Mouse (Mus musculus) thymus, postnatal 14 days (tissue): ENCODE results near the gene Abcb9.

ENCODE experiments used
- DNase-seq: peaks from one replicate; pipeline ENCODE4 v3.0.0; 2021

Gene Abcb9

GRCm38 (mm10) chr5:124093120-124093794 lies 2.3 kb downstream of the Abcb9 start:
- DNase-seq: no peak

- DNase-seq: no peak
Observed at GRCm38 (mm10) chr5:124091951-124092406, 3.6 kb downstream of the Abcb9 start.

DNA sequence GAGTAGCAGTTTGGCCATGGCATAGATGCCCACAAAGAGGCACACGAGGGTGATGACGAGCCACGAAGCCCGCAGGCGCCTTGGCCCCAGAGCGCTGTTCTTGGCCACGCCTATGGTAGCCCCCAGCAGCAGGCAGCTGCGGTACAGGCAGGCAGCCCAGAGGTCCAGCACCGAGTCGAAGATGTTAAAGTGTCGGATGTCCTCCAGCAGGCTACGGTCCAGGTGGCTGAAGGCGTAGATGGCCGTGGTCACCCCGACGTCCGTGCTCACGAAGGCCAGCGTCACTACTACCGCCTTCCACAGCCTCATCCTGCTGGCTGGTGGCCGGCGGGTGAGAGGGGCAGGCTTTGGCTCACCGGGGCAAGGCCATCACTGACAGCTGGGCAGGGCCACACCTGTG lies 5.7 kb downstream of the Abcb9 start:
- no peak for DNase-seq

DNA sequence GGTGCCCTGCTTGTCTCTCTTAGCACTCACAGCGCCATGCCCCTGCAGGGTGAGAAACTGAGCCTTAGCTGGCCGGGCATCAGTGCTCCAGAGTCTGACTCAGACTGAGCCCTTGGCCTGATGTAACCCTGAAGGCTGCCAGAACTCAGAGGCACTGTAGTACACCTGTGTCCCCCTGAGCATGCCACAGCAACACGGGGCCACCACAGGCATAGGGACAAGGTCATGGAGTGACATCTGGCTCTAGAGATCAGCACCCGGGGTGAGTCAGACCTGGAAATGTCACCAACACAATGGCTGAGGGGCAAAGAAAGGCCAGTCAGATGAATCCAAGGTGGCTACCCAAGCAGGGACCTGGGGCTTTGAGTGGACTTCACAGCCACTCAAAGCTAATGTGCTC lies 8.7 kb downstream of the Abcb9 start:
- no peak for DNase-seq

GRCm38 (mm10) chr5:124085513-124085912 lies 10.1 kb downstream of the Abcb9 start:
- no peak for DNase-seq

GRCm38 (mm10) chr5:124084588-124085173 lies 10.9 kb downstream of the Abcb9 start:
- DNase-seq: peak; percentile 90

DNA sequence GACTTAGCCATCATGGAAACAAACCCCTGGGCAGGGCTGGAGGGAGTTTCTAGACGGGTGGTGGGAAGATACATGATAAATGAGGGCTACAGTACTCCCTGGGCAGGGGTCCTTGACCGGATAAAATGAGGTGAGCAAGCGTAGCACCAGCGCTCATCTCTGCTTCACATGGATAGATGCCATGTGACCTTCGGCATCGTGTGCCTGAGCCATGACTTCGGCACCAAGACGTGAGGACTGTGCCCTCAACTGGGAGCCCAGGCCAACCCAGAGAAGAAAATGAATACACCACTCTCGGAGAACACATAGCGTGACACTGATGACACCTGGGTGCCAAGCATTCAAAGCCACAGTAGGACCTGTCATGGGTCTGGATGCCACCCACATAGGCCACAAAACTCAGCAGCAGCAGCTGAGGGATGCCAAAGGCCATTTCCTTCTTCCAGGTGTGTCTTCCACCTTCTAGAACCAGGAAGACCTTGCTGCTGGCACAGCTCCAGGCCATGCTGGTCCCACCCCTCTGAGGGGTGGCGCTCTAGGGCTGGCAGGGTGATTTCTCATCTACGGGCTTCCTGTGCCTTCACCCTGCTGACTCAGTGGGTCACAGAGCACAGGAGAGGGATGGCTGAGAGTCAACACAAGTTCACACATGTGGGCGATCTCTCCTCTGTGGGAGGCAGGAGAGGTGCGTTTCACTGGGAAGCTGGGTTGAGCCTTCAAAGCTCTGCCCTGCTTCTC lies 11.6 kb downstream of the Abcb9 start:
- peak; percentile 65 for DNase-seq

DNA sequence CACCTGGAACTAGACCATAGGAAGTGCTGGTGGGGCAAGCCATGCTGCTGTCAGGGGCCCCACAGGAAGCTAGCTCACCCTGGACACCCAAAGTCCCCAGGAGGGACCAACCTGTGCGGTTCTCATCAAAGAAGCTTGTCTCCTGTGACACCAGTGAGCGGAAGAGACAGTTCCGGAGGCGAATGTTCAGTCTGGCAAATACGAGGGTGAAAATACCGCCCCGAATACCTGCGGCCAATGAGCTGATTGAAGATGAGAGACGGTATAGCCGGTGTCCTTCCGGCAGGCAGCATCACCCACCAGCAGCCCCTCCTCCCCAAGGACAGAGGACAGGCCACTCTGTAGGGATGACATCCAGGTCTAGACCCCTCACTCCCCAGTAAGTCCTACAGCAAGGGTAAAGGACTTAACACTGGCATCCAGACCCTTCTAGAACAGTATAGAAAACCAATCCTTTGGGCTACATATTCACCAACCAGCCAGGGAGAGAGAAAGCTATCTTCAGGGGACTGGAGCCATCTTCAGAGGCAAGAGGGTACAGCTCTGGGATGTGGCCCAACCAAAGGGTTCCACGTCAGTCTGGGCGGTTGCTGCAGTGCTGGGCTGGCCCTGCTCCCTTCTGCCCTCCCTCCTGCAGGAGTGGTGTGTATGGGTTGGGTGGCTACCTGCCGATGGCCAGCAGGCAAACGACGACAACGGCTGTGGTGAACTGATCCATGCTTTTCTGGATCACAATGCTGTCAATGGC lies 12.5 kb downstream of the Abcb9 start:
- DNase-seq: peak; percentile 30

DNA sequence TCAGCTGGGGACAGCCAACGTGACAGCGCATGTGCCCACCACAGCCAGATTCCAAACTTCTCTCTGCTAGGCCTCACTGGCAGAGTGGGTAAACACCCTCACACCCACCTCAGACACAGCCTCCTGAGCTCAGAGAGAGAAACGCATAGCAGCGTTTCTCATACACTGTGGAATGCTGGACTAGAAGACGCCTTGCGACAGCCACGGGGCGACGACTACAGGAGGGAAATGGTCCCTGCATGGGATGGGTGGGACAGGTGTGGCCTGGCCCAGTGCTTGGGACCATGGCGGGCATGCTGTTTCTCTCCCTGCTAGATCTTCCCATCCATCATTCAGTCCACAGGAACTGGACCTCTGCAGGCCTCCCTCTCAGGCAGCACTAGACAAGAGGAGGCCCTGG lies 13.2 kb downstream of the Abcb9 start:
- DNase-seq: no peak

DNA sequence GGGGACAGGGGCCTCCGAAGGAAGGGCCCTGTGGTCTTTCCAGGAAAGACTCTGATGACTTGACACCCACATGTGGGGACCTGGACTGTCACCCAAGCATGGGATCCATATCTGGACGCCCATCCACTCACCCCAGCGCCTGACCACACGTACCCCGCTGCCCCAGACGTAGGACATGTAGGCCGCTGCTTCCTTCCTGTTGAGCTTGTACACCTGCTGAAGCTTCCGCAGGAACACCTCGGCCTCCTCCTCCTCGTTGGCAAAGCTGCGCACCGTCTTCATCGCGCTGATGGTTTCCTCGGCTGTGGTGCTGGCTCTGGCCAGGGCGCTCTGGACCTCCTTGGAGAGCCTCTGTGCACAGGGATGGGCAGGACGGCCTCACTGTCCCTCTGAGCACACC lies 15.7 kb downstream of the Abcb9 start:
- peak; percentile 77 for DNase-seq

DNA sequence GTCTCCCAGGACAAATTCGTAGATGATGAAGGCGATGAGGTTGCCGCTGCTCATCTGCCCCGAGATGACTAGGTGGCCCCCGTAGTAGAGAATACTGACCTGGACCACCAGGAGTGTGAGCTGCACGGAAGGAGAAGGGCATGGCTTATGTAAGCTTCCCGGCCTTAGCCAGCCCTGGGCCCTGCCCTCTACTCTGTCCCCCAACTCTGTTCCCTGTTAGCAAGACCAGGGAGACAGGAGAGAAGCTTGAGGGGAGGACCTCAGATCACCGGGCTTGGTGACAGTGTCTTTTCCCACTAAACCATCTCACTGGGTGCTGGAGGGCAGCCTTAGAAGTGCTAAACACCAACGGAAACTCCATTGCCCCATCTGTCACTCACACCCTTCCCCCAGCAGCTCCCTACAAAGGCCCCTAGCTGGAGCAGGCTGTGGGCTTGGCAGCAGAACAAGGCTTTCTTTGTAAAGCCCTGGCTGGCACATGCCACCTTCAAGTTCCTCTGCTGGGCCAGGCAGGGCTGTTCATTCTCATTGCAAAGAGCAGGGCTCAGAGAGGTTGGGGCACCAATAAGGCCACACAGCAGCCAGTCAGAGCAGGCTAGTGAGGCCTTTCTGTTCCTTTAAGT lies 16.7 kb downstream of the Abcb9 start:
- peak; percentile 79 for DNase-seq

GRCm38 (mm10) chr5:124077856-124078460 lies 17.6 kb downstream of the Abcb9 start:
- peak; percentile 62 for DNase-seq

GRCm38 (mm10) chr5:124077241-124077640 lies 18.4 kb downstream of the Abcb9 start:
- peak; percentile 53 for DNase-seq

GRCm38 (mm10) chr5:124076559-124076958 lies 19.0 kb downstream of the Abcb9 start:
- no peak for DNase-seq

DNA sequence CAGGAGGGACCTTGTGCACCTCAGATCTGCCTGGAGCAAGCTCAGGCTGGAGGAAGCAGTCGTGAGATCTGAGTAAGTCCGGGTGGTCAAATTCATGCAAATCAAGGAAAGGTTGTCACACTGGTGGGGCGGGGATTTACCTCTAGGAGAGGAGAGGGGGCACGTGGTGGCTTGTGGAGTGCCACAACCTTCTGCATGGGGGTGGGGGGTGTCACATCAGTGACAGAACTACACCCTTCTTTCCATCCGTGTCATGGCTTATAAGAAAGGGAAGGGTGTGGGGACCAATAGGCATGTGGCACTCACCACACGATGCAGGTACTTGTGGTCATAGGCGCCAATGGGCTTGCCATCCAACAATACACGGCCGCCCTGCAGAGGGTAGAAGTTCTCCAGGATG lies 19.9 kb downstream of the Abcb9 start:
- peak; percentile 40 for DNase-seq

- DNase-seq: peak; percentile 57
Observed at GRCm38 (mm10) chr5:124074845-124075307, 20.7 kb downstream of the Abcb9 start.

GRCm38 (mm10) chr5:124073682-124074081 lies 21.9 kb downstream of the Abcb9 start:
- no peak for DNase-seq

GRCm38 (mm10) chr5:124069657-124070056 lies 25.9 kb downstream of the Abcb9 start:
- DNase-seq: no peak

GRCm38 (mm10) chr5:124062037-124062824 lies 33.4 kb downstream of the Abcb9 start:
- DNase-seq: no peak

GRCm38 (mm10) chr5:124059677-124060076 lies 35.9 kb downstream of the Abcb9 start:
- DNase-seq: no peak

GRCm38 (mm10) chr5:124058749-124059148 lies 36.8 kb downstream of the Abcb9 start:
- no peak for DNase-seq
